Mouse (Mus musculus): Measurements from ENCODE around the gene Oaz1. TPM values are rescaled to one million over a fixed set of nuclear protein-coding genes. Genes with fewer than 3 reads are reported as not detected.
A peak's percentile ranks its signal among the peaks of the same experiment; 100 is the strongest.

Gene Oaz1
- 1,867 and 1,944 TPM in 2 replicates for polyA plus RNA-seq (2014; fragmentation: Nextera tagmentation; extraction: Ambion mirVana)

- Histone ChIP-seq H3K9ac (ENCODE audit: low read depth, low read length) (peak within 1 kb of the TSS; percentile 92), H3K36me3 (ENCODE audit: control insufficient read depth, insufficient read depth, low read length) (peaks cover 19% of the 10 kb centered on the region), H3K9me3 (ENCODE audit: control insufficient read depth, low read length) (no peaks in the 10 kb centered on the region), H3K4me1 (ENCODE audit: control insufficient read depth, insufficient read depth, low read length) (peaks cover 18% of the 10 kb centered on the region), H3K27me3 (ENCODE audit: control insufficient read depth, insufficient read depth, low read length) (no peaks in the 10 kb centered on the region), H3K4me3 (ENCODE audit: low read length) (peak within 1 kb of the TSS; percentile 71), H3K27ac (ENCODE audit: low read depth, low read length) (peak within 1 kb of the TSS; percentile 79), H3K4me2 (replicated peaks; ENCODE audit: low read depth, low read length) (peak within 1 kb of the TSS; percentile 97)
- ATAC-seq (ENCODE audit: low FRiP score, low TSS enrichment) = peak; percentile 96
- under 1% methylated on average over 74 of the region's 82 CpGs for WGBS
Measured at GRCm38 (mm10) chr10:80826151-80827062, at the start of gene Oaz1. Oaz1 (plus strand) TSS chr10:80826656.

- H3K27ac ChIP-seq (ENCODE audit: low read depth, low read length) = no peak overlapping the region
- no peak overlapping the region for H3K4me2 ChIP-seq (replicated peaks; ENCODE audit: low read depth, low read length)
- 94% methylated on average over 5 of the region's 5 CpGs for WGBS
Measured at GRCm38 (mm10) chr10:80777123-80777522, 49.3 kb upstream of the Oaz1 start.

GRCm38 (mm10) chr10:80779565-80779964, 46.9 kb upstream of the Oaz1 start:
- H3K27me3 ChIP-seq (ENCODE audit: control insufficient read depth, insufficient read depth, low read length) = no peaks in the 10 kb centered on the region
- peaks cover 99% of the 10 kb centered on the region for H3K36me3 ChIP-seq (ENCODE audit: control insufficient read depth, insufficient read depth, low read length)
- no peak overlapping the region for H3K4me3 ChIP-seq (ENCODE audit: low read length)
- no peak overlapping the region for H3K9ac ChIP-seq (ENCODE audit: low read depth, low read length)
- no peak overlapping the region for H3K4me2 ChIP-seq (replicated peaks; ENCODE audit: low read depth, low read length)
- no peaks in the 10 kb centered on the region for H3K9me3 ChIP-seq (ENCODE audit: control insufficient read depth, low read length)
- no peak overlapping the region for H3K27ac ChIP-seq (ENCODE audit: low read depth, low read length)
- no peak for ATAC-seq (ENCODE audit: low FRiP score, low TSS enrichment)
- H3K4me1 ChIP-seq (ENCODE audit: control insufficient read depth, insufficient read depth, low read length) = no peaks in the 10 kb centered on the region

More at GRCm38 (mm10) chr10:80777123-80777522, 49.3 kb upstream of the Oaz1 start:
- H3K36me3 ChIP-seq (ENCODE audit: control insufficient read depth, insufficient read depth, low read length) = peaks cover 99% of the 10 kb centered on the region
- H3K27me3 ChIP-seq (ENCODE audit: control insufficient read depth, insufficient read depth, low read length) = no peaks in the 10 kb centered on the region
- H3K9ac ChIP-seq (ENCODE audit: low read depth, low read length) = no peak overlapping the region
- no peak for ATAC-seq (ENCODE audit: low FRiP score, low TSS enrichment)
- no peaks in the 10 kb centered on the region for H3K4me1 ChIP-seq (ENCODE audit: control insufficient read depth, insufficient read depth, low read length)
- no peak overlapping the region for H3K4me3 ChIP-seq (ENCODE audit: low read length)
- H3K9me3 ChIP-seq (ENCODE audit: control insufficient read depth, low read length) = no peaks in the 10 kb centered on the region

GRCm38 (mm10) chr10:80784302-80784701, 42.2 kb upstream of the Oaz1 start:
- Histone ChIP-seq H3K27me3 (ENCODE audit: control insufficient read depth, insufficient read depth, low read length) (no peaks in the 10 kb centered on the region), H3K27ac (ENCODE audit: low read depth, low read length) (no peak overlapping the region), H3K4me2 (replicated peaks; ENCODE audit: low read depth, low read length) (no peak overlapping the region), H3K9ac (ENCODE audit: low read depth, low read length) (no peak overlapping the region), H3K36me3 (ENCODE audit: control insufficient read depth, insufficient read depth, low read length) (peaks cover 99% of the 10 kb centered on the region), H3K4me3 (ENCODE audit: low read length) (no peak overlapping the region), H3K9me3 (ENCODE audit: control insufficient read depth, low read length) (no peaks in the 10 kb centered on the region), H3K4me1 (ENCODE audit: control insufficient read depth, insufficient read depth, low read length) (no peaks in the 10 kb centered on the region)
- ATAC-seq (ENCODE audit: low FRiP score, low TSS enrichment) = no peak
- WGBS = 98% methylated on average over 2 of the region's 2 CpGs

- no peak overlapping the region for H3K9ac ChIP-seq (ENCODE audit: low read depth, low read length)
- no peaks in the 10 kb centered on the region for H3K9me3 ChIP-seq (ENCODE audit: control insufficient read depth, low read length)
- no peaks in the 10 kb centered on the region for H3K27me3 ChIP-seq (ENCODE audit: control insufficient read depth, insufficient read depth, low read length)
- no peak for ATAC-seq (ENCODE audit: low FRiP score, low TSS enrichment)
- H3K27ac ChIP-seq (ENCODE audit: low read depth, low read length) = no peak overlapping the region
- H3K4me2 ChIP-seq (replicated peaks; ENCODE audit: low read depth, low read length) = no peak overlapping the region
- peaks cover 96% of the 10 kb centered on the region for H3K36me3 ChIP-seq (ENCODE audit: control insufficient read depth, insufficient read depth, low read length)
- H3K4me1 ChIP-seq (ENCODE audit: control insufficient read depth, insufficient read depth, low read length) = no peaks in the 10 kb centered on the region
- 91% methylated on average over 12 of the region's 12 CpGs for WGBS
- H3K4me3 ChIP-seq (ENCODE audit: low read length) = no peak overlapping the region
Measured at GRCm38 (mm10) chr10:80784871-80785270, 41.6 kb upstream of the Oaz1 start.

- Histone ChIP-seq H3K4me3 (ENCODE audit: low read length) (no peak overlapping the region), H3K9me3 (ENCODE audit: control insufficient read depth, low read length) (no peaks in the 10 kb centered on the region), H3K4me1 (ENCODE audit: control insufficient read depth, insufficient read depth, low read length) (no peaks in the 10 kb centered on the region), H3K27ac (ENCODE audit: low read depth, low read length) (no peak overlapping the region), H3K36me3 (ENCODE audit: control insufficient read depth, insufficient read depth, low read length) (peaks cover 96% of the 10 kb centered on the region), H3K4me2 (replicated peaks; ENCODE audit: low read depth, low read length) (no peak overlapping the region), H3K9ac (ENCODE audit: low read depth, low read length) (no peak overlapping the region), H3K27me3 (ENCODE audit: control insufficient read depth, insufficient read depth, low read length) (no peaks in the 10 kb centered on the region)
- no peak for ATAC-seq (ENCODE audit: low FRiP score, low TSS enrichment)
- WGBS = 95% methylated on average over 11 of the region's 11 CpGs
Measured at GRCm38 (mm10) chr10:80785963-80786362, 40.5 kb upstream of the Oaz1 start.

GRCm38 (mm10) chr10:80787517-80787916, 38.9 kb upstream of the Oaz1 start:
- Histone ChIP-seq H3K4me1 (ENCODE audit: control insufficient read depth, insufficient read depth, low read length) (no peaks in the 10 kb centered on the region), H3K4me2 (replicated peaks; ENCODE audit: low read depth, low read length) (no peak overlapping the region), H3K9me3 (ENCODE audit: control insufficient read depth, low read length) (no peaks in the 10 kb centered on the region), H3K4me3 (ENCODE audit: low read length) (no peak overlapping the region), H3K9ac (ENCODE audit: low read depth, low read length) (no peak overlapping the region), H3K36me3 (ENCODE audit: control insufficient read depth, insufficient read depth, low read length) (peaks cover 96% of the 10 kb centered on the region), H3K27ac (ENCODE audit: low read depth, low read length) (no peak overlapping the region), H3K27me3 (ENCODE audit: control insufficient read depth, insufficient read depth, low read length) (no peaks in the 10 kb centered on the region)
- no peak for ATAC-seq (ENCODE audit: low FRiP score, low TSS enrichment)
- WGBS = 85% methylated on average over 2 of the region's 2 CpGs

GRCm38 (mm10) chr10:80790761-80791404, 35.6 kb upstream of the Oaz1 start:
- Histone ChIP-seq H3K4me2 (replicated peaks; ENCODE audit: low read depth, low read length) (no peak overlapping the region), H3K27me3 (ENCODE audit: control insufficient read depth, insufficient read depth, low read length) (no peaks in the 10 kb centered on the region), H3K4me1 (ENCODE audit: control insufficient read depth, insufficient read depth, low read length) (no peaks in the 10 kb centered on the region), H3K36me3 (ENCODE audit: control insufficient read depth, insufficient read depth, low read length) (peaks cover 96% of the 10 kb centered on the region), H3K27ac (ENCODE audit: low read depth, low read length) (no peak overlapping the region), H3K9me3 (ENCODE audit: control insufficient read depth, low read length) (no peaks in the 10 kb centered on the region), H3K4me3 (ENCODE audit: low read length) (no peak overlapping the region), H3K9ac (ENCODE audit: low read depth, low read length) (no peak overlapping the region)
- no peak for ATAC-seq (ENCODE audit: low FRiP score, low TSS enrichment)
- 89% methylated on average over 19 of the region's 19 CpGs for WGBS

Data from kidney, embryonic 14.5 days (tissue).